Mouse (Mus musculus): ENCODE results near the gene Prkcsh. TPM values are rescaled to one million over a fixed set of nuclear protein-coding genes. Genes with fewer than 3 reads are reported as not detected.

Prkcsh gene
- total RNA-seq, 2 experiments from 2014 or later: 66.4 to 67.5 TPM

Other genes with a start within 250 kb of the Prkcsh start
- gene Spc24, start 242.5 kb upstream of the Prkcsh start, total RNA-seq (2021): 1 to 10 TPM; 4.4 to 4.6 TPM
- gene Kank2, start 204.1 kb upstream of the Prkcsh start, total RNA-seq (2021): 10 to 100 TPM; 50.5 to 54.2 TPM
- not detected for gene Angptl8, start 167.3 kb upstream of the Prkcsh start, total RNA-seq (2021)
- gene Dock6, start 150.2 kb upstream of the Prkcsh start, total RNA-seq (2021): 10 to 100 TPM; 31.0 to 39.1 TPM
- gene Rab3d, start 84.6 kb upstream of the Prkcsh start, total RNA-seq (2021): 10 to 100 TPM; 12.4 to 13.4 TPM
- 1 to 10 TPM; 2.1 to 2.5 TPM for gene Ccdc159, start 75.3 kb upstream of the Prkcsh start, total RNA-seq (2021)
- 10 to 100 TPM; 57.0 to 58.5 TPM for gene Tmem205, start 75.2 kb upstream of the Prkcsh start, total RNA-seq (2021)
- gene Plppr2, start 65.8 kb upstream of the Prkcsh start, total RNA-seq (2021): 1 to 10 TPM; 1.7 to 2.7 TPM
- gene Swsap1, start 47.1 kb upstream of the Prkcsh start, total RNA-seq (2021): 1 to 10 TPM; 5.8 to 8.0 TPM
- gene Epor, start 39.3 kb upstream of the Prkcsh start, total RNA-seq (2021): 1 to 10 TPM; 1.4 to 2.2 TPM
- gene Rgl3, start 13.4 kb upstream of the Prkcsh start, total RNA-seq (2021): 1 to 10 TPM; 2.8 to 3.4 TPM
- gene Ccdc151, start 172 bp upstream of the Prkcsh start, total RNA-seq (2021): not detected
- under 1 TPM; 0.05 to 0.11 TPM for gene Elavl3, start 49.2 kb downstream of the Prkcsh start, total RNA-seq (2021)
- not detected for gene Gm49318, start 68.5 kb downstream of the Prkcsh start, total RNA-seq (2021)
- 1 to 10 TPM; 4.4 to 5.2 TPM for gene Zfp653, start 68.6 kb downstream of the Prkcsh start, total RNA-seq (2021)
- gene Ecsit, start 82.6 kb downstream of the Prkcsh start, total RNA-seq (2021): 100 to 1,000 TPM; 103 to 106 TPM
- gene Cnn1, start 96.4 kb downstream of the Prkcsh start, total RNA-seq (2021): 1 to 10 TPM; 7.3 to 8.8 TPM
- 10 to 100 TPM; 37.1 to 37.8 TPM for gene Elof1, start 114.4 kb downstream of the Prkcsh start, total RNA-seq (2021)
- 1 to 10 TPM; 1.6 to 2.3 TPM for gene Acp5, start 132.9 kb downstream of the Prkcsh start, total RNA-seq (2021)
- gene Pigyl, start 154.0 kb downstream of the Prkcsh start, total RNA-seq (2021): 10 to 100 TPM; 48.3 to 52.6 TPM
- gene Zfp872, start 185.3 kb downstream of the Prkcsh start, total RNA-seq (2021): under 1 TPM in 1 of 2 experiments, not detected in 1; 0.22 TPM
- gene Zfp809, start 222.9 kb downstream of the Prkcsh start, total RNA-seq (2021): 10 to 100 TPM; 33.4 to 33.7 TPM

Data from heart, postnatal 36 days (tissue).